Mouse (Mus musculus) adrenal gland, adult 8-10 months (tissue): Measurements from ENCODE around the gene Cby1. TPM values are rescaled to one million over a fixed set of nuclear protein-coding genes. Genes with fewer than 3 reads are reported as not detected.

ENCODE experiments used
- DNase-seq: peaks from one replicate; pipeline ENCODE4 v3.0.0; 2022
- total RNA-seq, 4 experiments: library from RNA; stranded (reverse); gene quantifications; 2 replicates each; pipeline ENCODE4 v1.2.4; 2022

Gene Cby1
- total RNA-seq, 4 experiments from 2014 or later = 21.7 to 31.1 (median 24.9) TPM

DNA sequence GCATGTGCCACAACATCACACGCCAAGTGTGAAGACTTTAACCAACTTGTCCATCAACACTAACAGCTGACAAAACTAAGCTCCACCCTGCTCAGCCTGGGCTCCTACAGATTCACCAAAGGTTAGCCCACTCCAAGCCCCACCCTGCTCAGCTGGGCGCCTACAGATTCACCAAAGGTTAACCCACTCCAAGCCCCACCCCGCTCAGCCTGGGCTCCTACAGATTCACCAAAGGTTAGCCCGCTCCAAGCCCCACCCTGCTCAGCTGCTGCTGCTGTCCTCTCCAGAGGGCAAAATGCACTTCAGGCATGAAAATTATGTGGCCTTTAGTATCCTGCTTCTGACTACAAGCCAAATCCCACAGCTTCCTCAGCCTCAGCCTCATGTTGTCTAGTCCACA lies 23.0 kb downstream of the Cby1 start:
- DNase-seq = no peak

DNA sequence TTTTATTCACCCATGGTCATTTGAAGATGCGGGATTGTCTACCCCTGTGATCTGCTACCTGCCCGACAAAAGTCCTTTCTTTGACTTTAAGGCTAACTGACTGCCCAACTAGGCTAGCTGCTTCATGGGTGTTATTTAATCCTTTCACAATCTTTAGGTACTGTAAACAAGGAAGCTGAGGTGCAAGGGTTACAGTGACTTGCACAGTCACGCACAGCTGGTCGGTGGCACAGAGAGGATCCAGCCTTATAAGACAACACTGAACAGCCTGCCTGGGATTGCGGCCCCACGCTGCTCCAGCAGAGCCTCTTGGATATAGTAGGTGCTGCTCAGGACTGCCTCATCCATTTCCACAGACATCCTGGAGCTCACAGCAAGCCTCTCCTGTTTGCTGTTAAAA lies 24.1 kb downstream of the Cby1 start:
- DNase-seq = no peak

DNA sequence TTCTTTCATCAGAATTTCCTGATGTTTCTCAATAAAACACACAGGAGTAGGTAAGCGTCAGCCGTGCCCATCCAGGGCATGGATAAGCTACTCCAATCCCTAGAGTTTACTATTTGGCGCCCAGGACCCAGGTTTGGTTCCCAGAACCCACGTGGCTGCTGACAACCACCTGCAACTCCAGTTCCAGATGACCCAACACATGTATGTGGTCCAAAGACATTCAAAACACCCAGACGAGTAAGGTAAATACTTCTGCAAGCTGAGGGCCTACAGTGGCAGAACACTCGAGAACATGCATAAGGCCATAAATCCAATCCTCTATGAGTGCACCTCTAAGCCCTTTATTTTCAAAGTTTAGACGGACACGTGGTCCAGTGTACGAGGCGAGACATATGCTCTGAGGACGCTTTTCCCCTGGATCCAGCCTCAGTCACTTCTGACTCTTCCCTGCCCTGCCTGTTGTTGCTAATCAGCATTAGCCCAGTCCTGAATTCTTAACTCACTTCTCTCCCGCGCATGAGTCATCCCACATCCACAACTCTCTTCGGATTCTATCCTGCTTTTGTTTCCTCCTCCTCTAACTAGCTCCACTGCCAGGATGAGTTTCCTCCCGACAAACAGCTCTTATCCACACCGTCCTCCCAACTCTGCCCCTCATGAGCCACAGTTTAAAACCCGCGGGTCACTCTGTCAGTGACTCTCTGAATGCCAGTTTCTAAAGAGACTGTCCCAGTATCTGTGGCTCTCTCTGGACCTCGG lies 24.9 kb downstream of the Cby1 start:
- no peak for DNase-seq

DNA sequence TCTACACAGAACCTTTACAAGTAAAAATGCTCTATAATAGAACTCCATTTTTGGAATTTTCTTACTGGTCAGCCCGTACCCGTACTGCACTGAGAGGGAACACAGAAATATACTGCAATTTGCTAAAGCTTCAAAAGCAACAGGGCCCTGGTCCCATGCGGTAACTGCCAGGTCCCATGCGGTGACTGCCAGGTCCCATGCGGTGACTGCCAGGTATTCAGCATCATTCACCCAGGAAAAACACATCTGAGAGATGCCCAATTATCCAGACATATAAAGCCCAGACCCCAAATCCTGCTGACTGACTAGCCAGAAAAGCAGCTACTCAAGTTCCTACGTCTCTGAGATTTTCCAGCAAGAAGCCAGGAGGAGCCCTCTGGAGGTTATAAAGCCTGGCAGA lies 25.6 kb downstream of the Cby1 start:
- no peak for DNase-seq

DNA sequence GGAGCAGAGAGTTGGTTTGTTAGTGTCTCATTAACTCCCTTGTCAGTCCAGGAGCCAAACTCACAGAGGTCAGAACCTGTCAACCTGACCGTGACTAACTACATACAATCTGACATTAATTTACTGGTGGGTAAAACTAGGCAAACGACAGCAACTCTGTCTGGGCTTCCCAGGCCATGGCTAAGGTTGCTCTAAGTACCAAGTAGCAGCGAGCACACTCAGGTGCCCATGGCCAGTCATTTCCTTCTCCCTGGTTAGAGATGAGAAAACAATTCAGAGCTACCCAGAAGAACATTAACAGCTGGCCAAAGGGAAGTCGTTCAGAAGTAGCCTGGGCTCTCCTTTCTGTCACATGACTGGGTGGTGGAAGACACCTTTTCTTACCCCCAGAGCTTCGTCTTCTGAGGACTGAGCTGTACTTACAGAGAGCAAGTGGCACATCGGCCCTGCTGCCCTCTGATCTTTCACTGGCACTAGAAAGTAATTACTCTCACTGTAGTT lies 26.2 kb downstream of the Cby1 start:
- no peak for DNase-seq

DNA sequence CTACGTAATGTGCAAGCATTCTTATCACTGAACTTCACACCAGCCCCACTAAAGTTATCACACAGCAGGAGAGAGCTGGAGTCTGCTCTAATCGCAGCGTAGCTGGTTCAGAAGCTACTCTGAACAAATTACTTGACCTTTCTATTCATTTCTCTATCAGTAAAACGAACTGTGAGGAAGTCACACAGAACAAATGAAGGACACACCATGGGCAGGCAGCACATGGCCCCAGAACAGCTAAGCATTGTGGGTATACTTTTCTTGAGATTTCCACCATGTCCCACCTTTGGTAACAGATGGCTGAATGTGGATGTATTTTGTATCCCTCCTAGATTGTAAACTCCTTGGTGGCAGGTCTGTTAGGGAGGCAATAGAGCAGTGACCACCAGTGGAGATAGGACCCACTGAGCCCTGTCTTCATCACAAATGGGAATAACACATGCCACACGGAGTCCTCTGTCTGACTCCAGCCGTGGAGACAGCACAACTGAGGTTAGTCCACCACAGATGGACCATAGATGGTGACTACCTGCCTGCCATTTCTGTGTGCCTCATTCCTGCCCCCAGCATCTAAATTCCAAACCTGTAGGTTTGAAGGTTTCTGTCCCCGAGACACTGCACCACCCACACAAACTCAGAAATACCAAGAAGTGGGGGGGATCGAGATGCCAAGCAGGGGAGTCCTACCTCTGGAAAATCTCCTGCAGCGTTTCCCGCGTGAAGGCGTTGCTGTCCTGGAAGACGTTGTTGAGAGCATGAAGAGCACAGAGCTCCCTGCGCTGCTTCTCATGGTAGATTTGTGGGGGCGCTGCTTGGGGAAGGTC lies 27.3 kb downstream of the Cby1 start:
- DNase-seq = no peak

DNA sequence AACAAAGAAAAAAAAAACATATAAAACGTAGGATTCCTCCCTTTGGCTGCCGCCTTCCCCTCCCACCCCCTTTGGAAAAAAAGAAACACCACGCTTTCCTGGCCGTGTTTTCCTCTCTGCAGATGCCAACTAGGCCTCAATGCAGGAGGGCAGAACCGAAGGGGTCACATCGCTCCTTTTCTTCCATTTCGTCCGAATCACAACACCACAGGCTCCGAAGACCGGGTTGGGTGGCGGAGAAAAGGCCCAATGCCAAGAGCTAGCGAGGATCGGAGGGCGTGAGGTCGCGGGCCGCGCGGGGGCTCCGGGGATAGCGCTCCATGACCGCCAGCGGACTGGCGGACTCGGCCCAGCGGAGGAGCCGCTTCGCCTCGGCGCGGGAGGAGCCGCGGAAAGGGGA lies 28.2 kb downstream of the Cby1 start:
- DNase-seq = no peak

DNA sequence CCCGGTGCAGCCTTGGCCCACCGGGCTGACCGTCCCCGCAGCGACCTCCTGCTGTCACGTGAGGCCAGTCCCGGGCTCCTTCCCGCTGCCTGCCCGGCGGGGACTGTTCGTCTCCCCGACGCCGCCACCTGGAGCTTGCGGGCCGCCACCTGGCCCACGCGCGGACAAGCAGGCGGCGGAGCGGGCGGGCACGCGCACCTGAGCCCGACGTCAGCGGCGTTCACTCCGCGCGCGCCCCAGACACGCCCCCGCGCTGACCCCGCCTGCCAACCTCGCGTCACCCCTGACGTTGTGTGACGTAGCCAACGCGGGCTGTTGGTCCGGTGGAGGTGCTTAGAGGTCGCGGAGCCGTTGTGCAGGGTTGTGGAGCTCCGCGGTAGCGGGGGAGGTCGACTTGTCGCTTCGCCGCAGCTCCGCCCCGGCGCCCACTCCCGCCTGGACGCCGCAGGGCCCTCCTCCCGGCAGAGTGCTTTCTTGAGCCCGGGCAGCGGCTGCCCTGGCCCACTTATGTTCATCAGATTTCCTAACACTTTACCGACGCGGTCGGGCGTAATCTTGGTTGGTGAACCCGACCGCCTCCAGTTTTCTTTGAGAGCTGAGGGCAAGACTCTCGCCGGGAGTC lies 28.8 kb downstream of the Cby1 start, which contains the start of gene Josd1:
Gene Josd1, minus strand, starts transcription at position 274 of the 622 bp plus-strand sequence.
- DNase-seq = peak; percentile 92

DNA sequence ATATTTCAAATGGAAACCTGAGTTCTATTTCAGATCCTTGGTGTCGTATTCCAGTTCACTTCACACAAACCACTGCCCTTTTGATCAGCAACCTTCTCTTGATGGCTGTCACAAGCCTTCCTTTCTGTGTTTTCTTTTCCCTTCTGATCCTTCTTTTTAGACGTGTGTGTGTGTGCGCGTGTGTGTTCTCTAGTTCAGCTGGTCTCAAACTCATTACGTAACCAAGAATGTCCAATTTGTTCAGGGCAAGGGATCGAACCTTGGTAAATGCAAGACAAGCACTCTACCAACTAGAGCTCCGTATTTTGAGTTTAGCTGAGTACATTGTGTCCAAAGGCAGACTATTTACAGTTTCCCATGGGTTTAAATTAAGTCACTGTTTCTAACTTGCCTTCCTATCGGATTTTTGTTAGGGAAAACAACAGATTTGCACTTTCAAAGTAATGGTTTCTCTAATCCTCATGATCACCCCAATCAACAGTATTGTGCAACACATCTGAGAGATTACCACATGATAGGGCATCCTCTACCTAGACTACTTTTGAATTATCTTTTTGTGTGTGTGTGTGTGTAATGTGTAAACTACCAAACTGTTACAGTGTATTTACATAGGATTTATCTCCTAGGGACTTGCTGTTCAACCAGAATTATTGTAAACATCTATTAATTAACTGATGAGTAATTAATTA lies 29.4 kb downstream of the Cby1 start:
- no peak for DNase-seq

DNA sequence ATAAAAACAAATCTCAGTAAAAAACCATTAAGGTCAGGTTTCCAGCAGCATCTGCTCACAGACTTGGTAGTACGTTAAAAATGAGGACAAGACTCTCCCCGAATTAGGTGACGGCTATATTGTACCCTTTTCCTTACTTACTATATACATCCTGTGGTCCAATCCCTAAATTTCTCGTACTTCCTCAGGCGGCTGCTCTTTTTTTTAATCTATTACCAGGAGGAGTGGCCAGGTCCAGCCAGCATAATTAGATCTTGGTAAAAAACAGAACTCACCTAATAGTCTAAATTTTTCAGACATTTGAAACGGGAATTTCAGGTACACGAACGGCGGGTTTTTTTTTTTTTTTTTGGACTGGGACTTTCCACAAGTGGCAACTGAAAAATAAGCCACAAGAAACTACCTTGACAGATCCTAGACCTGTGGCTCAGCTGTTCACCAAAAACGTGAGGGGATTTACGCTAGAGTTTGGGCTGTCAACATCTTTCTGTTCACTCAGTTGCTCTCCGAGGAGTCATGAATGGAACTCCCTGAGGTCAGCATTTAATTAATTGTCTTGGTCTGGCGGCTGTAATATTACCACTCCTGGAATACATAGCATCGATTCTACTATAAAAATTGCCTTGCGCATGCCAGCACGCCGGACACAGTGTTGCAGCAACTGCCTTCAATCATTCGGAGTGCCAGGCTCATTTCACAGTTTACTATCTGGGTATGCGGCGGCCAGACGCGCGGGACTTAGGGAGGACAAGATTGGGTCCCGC lies 30.8 kb downstream of the Cby1 start:
- DNase-seq = no peak

DNA sequence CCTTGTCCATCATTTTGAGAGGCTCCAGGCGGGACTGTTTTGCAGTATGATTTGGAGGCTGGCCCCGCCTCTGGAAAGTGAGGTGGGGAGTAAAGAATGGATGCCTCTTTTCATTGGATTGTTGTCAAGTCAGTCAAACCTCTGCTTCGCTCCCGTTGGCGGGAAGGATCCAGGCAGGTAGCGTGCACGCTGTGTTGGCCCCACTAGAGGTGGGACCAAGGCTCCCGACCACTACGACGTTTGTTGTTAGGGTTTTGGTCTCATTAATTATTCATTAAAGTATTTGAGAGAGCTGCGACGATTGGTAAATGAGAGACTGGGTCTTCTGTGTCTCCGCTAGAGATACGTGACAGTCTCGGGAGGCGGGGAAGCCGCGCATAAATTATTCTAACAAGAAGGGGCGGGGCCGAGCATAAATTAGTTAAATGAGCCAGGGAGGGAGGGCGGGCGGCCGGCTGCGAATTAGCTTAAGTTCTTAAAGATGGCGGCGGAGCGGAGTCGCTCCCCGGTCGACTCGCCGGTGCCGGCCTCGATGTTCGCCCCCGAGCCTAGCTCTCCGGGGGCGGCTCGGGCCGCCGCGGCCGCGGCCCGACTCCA lies 31.5 kb downstream of the Cby1 start, which contains the start of gene Gtpbp1:
Gene Gtpbp1, plus strand, starts transcription at position 420 of the 597 bp plus-strand sequence.
- peak; percentile 99 for DNase-seq

DNA sequence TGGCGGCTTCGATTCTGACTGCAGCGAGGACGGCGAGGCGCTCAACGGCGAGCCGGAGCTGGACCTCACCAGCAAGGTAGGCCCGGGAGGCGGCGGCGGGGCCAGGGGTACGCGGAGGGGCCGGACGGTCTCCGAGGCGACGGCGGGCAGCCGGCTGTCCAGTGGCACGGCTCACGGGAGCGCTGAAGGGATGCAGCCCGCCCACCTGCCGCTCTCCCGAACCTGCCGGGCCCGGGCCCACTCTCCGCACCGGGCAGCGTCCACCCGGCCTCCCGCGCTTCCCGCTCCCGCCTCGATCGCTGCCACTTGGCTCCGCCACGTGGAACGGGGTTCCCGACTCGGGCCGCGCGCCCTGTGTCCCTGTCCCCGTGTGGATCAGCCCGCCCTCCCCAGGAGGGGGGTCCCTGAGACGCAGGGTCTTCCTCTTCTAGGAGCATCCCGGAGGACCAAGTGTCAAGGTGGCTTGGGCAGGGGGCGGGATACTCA lies 32.1 kb downstream of the Cby1 start:
- DNase-seq = no peak

DNA sequence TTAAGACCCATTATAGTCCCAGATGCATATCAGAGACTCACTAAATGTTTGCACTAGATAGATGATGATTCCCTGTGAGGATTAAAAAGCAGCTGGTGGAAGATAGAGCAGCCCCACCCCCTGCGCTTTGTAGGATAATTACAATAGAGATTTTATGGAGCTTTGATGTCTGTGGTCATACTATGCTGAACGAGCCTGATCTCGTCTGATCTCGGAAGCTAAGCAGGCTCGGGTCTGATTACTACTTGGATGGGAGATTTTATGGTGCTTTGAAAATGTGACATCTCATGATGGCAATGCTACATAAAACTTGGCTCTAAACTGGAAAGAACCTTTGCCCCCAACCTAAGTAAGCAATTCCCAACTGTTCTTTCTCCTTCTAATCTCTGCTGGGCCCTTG lies 33.3 kb downstream of the Cby1 start:
- no peak for DNase-seq

DNA sequence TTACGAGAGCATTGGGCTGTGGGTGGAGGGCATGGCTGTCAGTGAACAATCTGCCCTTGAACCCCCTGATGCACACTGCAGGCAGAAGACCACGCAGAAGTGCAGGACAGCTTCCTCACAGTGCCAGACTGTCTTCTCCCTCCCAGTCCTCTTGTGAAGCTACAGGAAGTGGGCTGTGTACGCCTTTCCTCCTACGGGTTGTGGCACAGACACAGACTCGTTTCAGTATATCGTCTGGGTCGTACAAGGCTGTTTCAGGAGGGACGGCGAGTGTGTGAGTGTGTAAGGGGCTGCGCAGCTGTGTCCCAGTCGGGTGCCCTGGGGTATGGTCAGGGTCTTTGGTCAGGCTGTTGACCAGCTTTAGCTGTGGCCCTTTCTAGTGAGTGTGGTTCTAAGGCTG lies 34.7 kb downstream of the Cby1 start:
- DNase-seq = no peak

DNA sequence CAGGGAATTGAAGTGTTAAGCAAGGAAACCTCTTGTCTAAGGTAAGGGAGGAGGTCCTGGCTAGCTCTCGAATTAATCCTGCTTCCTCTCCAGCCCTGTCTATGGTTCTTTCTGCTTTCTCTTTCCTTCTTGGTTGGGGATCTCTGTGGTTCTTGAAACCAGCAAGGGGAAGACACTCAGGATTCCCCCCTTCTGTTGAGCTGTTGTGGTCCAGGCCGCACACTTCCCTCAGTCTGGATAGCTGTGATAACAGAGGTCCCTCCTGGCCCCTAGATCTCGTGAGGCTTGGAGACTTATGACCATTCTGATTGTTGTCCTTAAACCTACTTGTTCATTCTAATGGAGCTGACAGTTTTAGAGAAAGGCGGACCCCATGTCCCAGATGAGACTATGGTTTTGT lies 35.5 kb downstream of the Cby1 start:
- DNase-seq = no peak

DNA sequence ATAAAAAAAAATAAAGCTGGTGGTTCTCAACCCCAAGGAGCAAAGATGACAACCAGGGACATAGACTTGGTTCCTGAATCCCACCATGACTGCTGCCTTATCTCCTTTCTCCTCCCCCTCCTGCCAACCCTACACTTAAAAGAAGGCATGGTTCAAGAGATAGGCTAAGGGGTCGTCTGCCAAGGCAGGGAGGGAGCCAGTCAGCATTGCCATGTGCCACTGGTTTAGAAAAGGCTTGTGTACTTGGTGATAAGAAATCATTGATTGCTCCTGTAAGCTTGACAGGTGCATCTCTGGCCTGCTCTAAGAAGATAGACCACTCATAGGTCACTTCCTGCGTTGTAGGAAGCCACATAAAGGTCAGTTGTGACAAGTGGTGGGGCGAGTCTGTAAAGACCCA lies 36.5 kb downstream of the Cby1 start:
- no peak for DNase-seq

DNA sequence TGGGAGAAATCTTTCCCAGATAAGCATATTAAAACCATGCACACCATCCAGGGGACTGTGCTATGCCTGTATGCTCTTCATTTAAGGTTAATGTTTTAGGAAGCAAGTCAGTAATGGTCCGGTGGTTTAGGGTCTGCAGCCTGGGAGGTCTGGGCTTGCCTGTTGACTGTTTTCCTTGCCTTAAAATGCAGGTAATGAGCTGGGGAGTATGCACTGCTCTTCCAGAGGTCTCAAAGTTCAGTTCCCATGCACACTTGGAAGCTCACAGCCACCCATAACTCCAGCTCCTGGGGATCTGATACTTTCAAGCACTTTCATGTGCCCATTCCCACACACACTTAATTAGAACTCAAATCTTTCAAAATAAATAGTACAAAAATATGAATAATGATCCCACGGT lies 37.5 kb downstream of the Cby1 start:
- no peak for DNase-seq

DNA sequence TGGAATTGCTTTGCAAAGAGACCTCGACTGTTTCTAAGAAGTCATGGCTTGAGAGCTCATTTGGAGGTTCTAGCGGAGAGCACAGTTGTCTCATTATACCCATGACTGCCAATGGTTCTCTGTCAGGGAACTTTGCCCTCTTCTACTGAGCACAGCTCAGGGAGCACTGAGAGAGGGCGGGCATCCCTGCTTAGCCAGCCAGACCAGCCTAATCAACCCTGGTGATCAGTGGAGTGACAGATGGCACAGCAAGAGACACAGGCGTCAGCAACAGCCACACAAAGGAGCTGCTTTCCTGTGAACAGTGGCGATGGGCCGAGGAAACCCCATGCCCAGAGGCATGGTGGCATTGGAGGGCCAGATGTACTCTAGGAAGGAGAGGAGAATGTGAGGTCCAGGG lies 38.0 kb downstream of the Cby1 start:
- DNase-seq = no peak

DNA sequence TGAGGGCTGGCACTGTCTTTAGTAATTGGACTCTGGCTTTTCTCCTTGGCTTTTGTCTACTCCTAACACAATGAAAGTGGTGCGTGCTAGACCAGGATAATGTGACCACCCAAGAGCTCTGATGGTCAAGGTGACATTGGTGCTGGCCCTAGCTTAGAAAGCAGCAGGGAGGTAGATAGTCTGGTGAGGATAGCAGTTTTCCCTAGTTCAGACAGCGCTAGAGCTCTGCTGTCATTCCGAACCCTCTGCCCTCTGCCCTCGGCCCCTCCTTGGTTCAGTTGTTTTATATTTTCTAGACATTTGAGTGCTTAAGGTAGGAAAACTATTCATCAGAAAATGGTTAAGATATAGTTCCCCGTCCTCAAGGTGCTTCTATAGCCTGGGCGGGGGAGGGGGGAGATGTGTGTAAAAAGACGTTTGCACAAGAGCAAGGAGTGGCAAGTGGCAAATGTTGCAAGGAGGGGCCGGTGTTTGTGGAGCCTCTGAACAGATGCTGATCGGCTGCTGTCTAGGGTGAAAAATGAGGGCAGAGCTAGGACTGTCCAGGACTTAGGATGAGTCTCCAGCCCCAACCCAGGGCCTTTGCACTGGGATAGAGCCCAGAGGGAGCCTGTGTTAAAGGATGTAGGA lies 38.7 kb downstream of the Cby1 start:
- DNase-seq = no peak

DNA sequence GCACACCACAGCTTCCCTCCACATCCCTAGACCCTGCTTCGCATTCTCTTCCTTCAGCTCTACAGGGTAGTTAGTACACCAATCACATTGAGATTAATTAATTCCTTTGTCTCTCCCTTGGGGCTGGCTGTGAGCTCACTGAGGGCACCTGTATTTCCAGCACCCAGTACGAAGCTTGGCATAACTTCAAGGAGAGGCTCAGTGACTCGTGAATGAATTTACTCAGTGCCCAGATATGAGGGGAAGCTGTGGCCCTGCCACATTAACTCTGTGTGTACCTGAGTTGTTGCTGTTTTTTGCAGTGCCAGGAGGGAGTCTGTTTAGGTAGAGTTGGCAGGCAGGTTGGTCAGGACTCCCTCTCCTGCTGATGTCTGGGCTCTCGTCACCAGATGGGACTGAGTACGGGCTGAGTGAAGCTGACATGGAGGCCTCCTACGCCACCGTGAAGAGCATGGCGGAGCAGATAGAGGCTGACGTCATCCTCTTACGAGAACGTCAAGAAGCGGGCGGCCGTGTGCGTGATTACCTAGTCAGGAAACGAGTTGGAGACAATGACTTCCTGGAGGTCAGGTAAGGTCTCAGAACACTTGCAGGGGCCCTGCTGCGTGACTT lies 47.7 kb downstream of the Cby1 start:
- DNase-seq = no peak
